Mouse (Mus musculus): ENCODE measurements around the gene Gm6020.
"Not testable (repeated sequence)": the region's sequence is repeated elsewhere in the genome, so short reads cannot be mapped to it uniquely, and the experiment has no call there.

Gene Gm6020

DNA sequence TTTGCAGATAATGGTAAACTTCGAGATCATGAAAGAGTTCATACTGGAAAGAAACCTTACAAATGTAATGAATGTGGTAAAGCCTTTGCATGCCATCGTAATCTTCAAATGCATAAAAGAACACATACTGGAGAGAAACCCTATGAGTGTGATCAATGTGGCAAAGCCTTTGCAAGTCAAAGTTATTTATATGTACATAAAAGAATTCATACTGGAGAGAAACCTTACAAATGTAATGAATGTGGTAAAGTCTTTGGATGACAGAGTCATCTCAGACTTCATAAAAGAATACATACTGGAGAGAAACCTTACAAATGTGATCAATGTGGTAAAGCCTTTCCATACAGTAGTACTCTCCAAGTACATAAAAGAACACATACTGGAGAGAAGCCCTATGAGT is at the start of gene Gm6020:
TSS of gene Gm6020 (plus strand) at position 301 of the 400 bp plus-strand sequence.
- not testable (repeated sequence) for DNase-seq

GRCm38 (mm10) chr19:61138655-61139054 is 45.0 kb upstream of the Gm6020 start:
- DNase-seq = no peak

DNA sequence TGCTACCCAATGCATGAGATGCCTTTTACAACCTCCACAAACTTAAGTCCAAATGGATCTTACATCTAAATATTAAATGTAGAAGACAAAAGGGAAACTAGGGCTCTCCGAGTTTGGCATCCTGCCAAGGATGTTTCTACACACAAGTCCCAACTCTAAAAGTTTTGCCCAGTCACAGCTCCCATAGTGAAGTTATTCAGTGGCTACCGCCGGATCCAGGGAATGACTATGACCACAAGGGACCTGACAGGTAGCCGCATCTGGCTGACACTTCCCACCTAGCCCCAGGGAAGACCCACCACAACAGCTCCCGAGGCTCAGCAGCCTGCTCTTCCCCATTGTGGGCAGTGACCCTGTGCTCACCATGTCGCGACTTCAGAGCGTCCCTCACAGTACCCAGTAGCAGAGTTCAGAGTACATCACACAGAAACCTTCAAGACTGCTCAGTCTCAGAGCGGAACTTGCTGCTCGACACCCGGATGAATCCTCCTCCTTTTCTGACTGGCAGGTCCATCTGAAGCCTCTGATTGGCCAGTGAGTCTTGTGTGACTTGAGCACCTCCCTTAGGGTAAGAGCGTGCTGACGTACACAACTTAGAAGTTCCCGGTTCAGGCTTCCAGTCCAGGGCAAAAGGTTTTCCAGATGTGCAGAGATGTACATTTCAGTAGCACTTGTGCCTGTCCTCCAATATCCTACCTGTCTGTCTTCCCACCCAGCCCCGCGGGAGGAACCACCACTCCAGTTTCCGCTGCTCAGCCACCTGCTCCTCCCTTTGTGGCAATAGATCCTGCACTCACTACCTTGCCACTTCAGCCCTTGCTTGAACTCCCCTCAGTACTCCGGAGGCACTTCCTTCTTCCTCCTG is 43.1 kb upstream of the Gm6020 start, which contains the start of gene Zfp950:
TSS of gene Zfp950 (minus strand) at position 499 of the 865 bp plus-strand sequence.
- DNase-seq = peak; percentile 91

- DNase-seq = no peak
These were observed 42.4 kb upstream of the Gm6020 start for GRCm38 (mm10) chr19:61141299-61141698.

GRCm38 (mm10) chr19:61151372-61151700 is 32.4 kb upstream of the Gm6020 start:
- DNase-seq = peak; percentile 36

DNA sequence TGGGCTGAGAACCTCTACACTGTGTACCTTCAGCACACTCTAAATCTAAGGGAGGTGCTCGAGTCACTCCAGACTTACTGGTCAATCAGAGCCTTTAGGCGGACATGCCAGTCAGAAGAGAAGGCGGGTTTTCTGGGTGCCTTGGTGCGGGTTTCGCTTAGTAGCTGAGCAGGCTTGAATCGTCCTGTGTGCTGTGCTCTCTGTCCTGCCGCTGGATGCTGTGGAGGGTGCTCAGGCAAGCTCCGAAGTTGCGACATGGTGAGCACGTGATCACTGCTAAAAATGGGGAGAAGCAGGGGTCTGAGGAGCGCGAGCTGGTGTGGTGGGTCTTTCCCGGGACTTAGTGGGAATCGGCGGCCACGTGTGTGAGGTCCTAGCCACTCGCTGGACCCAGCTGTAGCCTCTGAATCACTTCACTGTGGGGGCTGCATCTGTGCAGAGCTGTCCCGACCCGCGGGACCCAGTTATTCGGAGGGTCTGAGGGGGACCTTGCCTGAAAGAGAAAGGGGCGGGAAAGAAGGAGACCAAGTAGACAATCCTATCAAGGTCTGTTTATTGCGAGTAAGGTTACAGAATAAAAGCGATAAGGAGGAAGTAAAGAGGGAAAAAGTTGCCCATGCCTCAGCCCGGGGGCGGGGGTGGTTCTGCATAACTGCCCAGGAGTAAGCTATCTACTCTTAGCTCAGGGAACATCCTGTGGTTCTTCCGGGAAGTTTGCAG is 31.8 kb upstream of the Gm6020 start:
- DNase-seq = peak; percentile 39

GRCm38 (mm10) chr19:61175756-61176324 is 7.8 kb upstream of the Gm6020 start, which contains the start of gene Gm7102:
Gm7102 (minus strand) TSS chr19:61176309.
- peak; percentile 20 for DNase-seq

DNA sequence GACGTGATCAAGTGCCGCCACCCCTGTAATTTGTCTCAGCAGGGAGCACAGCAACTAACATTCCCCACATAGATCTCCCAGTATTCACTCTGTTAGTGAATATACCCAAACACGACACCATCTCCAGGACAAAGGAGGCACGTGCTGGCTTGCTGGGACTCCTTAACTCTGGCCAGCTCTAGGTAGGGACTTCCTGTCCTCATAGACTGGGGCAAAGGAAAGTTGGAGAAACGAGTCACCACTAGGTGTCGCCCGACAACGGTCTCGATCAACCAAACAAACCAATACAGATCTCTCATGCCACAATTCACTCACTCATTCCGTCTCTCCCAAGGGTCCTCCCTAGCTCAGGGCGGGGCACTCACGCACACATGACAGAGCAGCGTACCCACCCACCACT is 15.6 kb downstream of the Gm6020 start:
- DNase-seq = peak; percentile 88

GRCm38 (mm10) chr19:61199836-61200235 is 16.1 kb downstream of the Gm6020 start:
- peak; percentile 21 for DNase-seq

DNA sequence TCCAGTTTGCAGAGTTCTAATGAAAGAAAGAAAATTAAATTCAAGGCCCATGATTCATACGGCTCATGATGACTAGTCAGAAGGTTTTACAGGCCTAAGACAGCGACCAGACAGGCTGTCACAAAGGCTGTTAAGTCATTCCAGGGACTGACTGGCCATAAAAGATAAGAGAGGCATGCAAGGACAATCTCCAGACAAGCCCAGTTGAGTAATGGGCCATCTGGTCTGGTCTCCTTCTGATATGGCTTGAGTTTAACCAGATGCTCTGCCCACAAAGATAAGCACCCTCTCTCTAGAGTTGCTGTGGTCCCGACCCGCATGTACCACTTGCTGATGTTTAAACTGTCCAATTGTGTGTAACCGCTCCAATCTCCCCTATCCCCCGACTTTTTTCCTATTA is 23.8 kb downstream of the Gm6020 start:
- not testable (repeated sequence) for DNase-seq

- DNase-seq = no peak
These were observed 40.1 kb downstream of the Gm6020 start for GRCm38 (mm10) chr19:61223706-61224328.

- DNase-seq = peak; percentile 13
These were observed 41.2 kb downstream of the Gm6020 start for GRCm38 (mm10) chr19:61224678-61225525.

GRCm38 (mm10) chr19:61225526-61226400 is 42.1 kb downstream of the Gm6020 start:
- DNase-seq = peak; percentile 91

- DNase-seq = peak; percentile 89
These were observed 42.8 kb downstream of the Gm6020 start for GRCm38 (mm10) chr19:61226401-61226927.

DNA sequence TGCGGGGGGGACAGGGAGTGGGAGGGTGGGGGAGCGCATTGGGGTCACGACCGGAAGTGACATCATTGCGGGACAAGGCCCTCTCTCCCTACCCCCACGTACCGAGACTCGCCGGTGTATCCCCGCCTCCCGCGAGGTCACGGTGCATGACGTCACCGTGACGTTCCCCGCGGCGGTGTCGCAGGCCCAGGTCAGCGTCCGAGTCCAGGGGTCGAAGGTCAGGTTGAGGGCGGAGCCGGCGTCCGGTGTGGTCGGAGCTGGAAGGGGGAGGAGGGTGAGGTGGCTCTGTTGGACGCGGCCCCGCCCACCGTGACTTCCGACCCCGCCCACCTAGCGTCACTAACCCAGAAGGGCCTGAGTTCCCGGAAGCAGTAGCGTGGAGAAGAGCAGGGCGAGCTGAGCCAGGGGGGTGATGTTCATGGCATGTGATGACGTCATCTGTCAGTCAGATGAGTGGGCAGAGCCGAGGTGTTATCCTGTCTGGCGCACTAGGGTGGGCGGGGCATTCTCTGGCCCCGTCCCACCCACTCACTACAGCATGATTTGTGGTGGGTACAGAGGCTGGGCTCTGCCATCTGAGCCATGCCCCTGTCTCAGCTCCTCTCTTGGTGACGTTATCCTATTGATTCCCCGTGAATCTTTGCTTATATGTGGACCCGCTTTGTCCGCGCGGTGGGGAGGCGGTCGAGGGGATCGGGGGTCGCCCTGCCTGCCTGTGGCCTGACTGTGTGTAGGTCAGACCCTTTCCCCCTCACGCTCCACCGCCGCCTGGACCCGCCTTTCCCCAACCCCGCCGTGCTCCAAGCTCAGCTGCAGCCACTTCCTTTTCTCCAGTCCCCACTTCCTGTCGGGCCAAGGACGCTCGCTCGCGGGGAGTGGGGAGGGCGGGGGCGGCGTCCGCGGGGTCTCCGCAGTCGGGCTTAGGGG is 43.5 kb downstream of the Gm6020 start:
- peak; percentile 92 for DNase-seq

DNA sequence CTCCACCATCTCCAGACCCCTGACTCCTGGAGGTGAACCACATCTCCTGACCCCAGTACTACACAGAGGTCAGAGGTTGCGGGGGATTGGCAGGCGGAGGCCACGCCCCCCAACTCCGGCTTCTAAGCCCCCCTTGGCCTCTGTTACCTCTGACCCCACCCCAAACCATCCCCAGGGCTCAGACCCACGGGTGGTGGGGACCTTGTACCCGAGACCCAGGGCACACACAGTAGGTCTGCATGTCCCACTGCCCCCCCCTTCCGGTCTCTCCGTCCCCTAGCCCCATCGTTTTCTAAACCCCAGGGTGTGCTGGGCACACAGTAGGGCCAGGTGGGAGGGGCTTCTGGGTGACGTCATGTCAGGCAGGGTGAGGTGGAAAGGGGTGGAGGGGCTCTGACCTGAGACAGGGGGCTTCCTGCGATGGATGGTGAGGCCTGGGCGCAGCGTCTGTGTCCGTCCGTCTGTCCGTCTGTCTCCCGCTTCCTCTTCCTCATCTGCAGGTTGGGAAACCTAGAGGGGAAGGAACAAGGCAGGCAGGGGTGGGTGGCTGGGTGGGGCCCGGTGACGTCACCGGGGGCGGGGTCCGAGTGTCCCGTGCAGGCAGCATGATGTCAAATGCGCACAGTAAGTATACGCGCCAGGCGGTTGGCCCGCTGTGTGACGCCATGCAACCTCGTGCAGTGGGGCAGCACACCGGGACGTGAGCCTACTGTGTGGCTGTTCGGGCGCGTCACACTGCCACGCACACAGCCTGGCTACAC is 44.4 kb downstream of the Gm6020 start, which contains the start of gene Csf2ra:
TSS of gene Csf2ra (minus strand) at position 489 of the 761 bp plus-strand sequence.
- peak; percentile 34 for DNase-seq
